Comparison of ENCODE assay signal across 8 mouse cellular contexts in genomic region chr6:83599060-83599550, GRCm38 (mm10). TPM values are rescaled to one million over a fixed set of nuclear protein-coding genes. Genes with fewer than 3 reads are reported as not detected.
DNase-seq lines count a peak whose midpoint lies in the region; ATAC-seq and TF ChIP-seq lines count a peak whose summit lies in the region.

No protein-coding gene starts in this region.

- TF ChIP-seq CTCF in liver, adult 2 months (IDR thresholded peaks at IDR 0.05; ENCODE audit: low read depth, low read length) = no peak

- TF ChIP-seq POLR2A in liver, adult 2 months (IDR thresholded peaks at IDR 0.05; ENCODE audit: extremely low read depth, insufficient read depth, low read length) = no peak

- no peaks in the 10 kb centered on the region for H3K9me3 ChIP-seq in forebrain, embryonic 10.5 days
- H3K9me3 ChIP-seq in limb, embryonic 10.5 days (replicated peaks) = no peaks in the 10 kb centered on the region
- no peaks in the 10 kb centered on the region for H3K9me3 ChIP-seq in neural tube, embryonic 13.5 days

- H3K4me1 ChIP-seq in liver, adult 2 months (ENCODE audit: control insufficient read depth, insufficient read depth, low read length) = 0 out of 2 replicates have a peak, but pooled peaks cover 1% of the 10 kb centered on the region
- H3K4me1 ChIP-seq in forebrain, embryonic 10.5 days = peaks cover 6% of the 10 kb centered on the region
- H3K4me1 ChIP-seq in limb, embryonic 10.5 days = 0 out of 2 replicates have a peak, but pooled peaks cover 3% of the 10 kb centered on the region
- H3K4me1 ChIP-seq in neural tube, embryonic 13.5 days (replicated peaks) = no peaks in the 10 kb centered on the region

- peak overlapping the region; percentile 56 for H3K4me2 ChIP-seq in neural tube, embryonic 13.5 days

- H3K4me3 ChIP-seq in liver, adult 2 months (ENCODE audit: insufficient read depth, low read depth, low read length) = peak overlapping the region; percentile 16; the same call in 1 of the 2 replicates
- peak overlapping the region; percentile 47 for H3K4me3 ChIP-seq in forebrain, embryonic 10.5 days
- H3K4me3 ChIP-seq in limb, embryonic 10.5 days = peak overlapping the region; percentile 49
- H3K4me3 ChIP-seq in neural tube, embryonic 13.5 days = peak overlapping the region; percentile 36

- ATAC-seq in neural tube, embryonic 13.5 days (ENCODE audit: low read depth) = peak; percentile 59

- H3K9ac ChIP-seq in liver, adult 2 months (ENCODE audit: low read depth, low read length) = no peak overlapping the region
- peak overlapping the region; percentile 69 for H3K9ac ChIP-seq in neural tube, embryonic 13.5 days

- no peaks in the 10 kb centered on the region for H3K36me3 ChIP-seq in liver, adult 2 months (ENCODE audit: control insufficient read depth, insufficient read depth, low read length)
- no peaks in the 10 kb centered on the region for H3K36me3 ChIP-seq in forebrain, embryonic 10.5 days (replicated peaks)
- H3K36me3 ChIP-seq in limb, embryonic 10.5 days = no peaks in the 10 kb centered on the region
- no peaks in the 10 kb centered on the region for H3K36me3 ChIP-seq in neural tube, embryonic 13.5 days

- no peak for DNase-seq in liver, adult 2 months (ENCODE audit: extremely low read depth, low read depth, low spot score)
- DNase-seq in liver = no peak
- peak; percentile 20 for DNase-seq in forebrain, embryonic 10.5 days (ENCODE audit: extremely low spot score, low spot score)
- peak; percentile 40 for DNase-seq in limb, embryonic 10.5 days (ENCODE audit: low spot score)
- DNase-seq in spleen, postnatal 36 days (ENCODE audit: low spot score in 2 of 2) = no peak
- no peak for DNase-seq in thymus, postnatal 36 days
- no peak for DNase-seq in adrenal gland, postnatal 36 days

- WGBS in liver, adult 2 months = 33% methylated on average over 24 of the region's 24 CpGs
- WGBS in forebrain, embryonic 10.5 days = 40% methylated on average over 24 of the region's 24 CpGs
- WGBS in limb, embryonic 10.5 days = 47% methylated on average over 24 of the region's 24 CpGs
- WGBS in neural tube, embryonic 13.5 days = 35% methylated on average over 24 of the region's 24 CpGs

- H3K27me3 ChIP-seq in liver, adult 2 months (ENCODE audit: control insufficient read depth, insufficient read depth, low read length) = no peaks in the 10 kb centered on the region
- H3K27me3 ChIP-seq in forebrain, embryonic 10.5 days (ENCODE audit: poor library complexity, severe bottlenecking) = peaks cover 9% of the 10 kb centered on the region
- H3K27me3 ChIP-seq in limb, embryonic 10.5 days (ENCODE audit: low read depth, poor library complexity, severe bottlenecking) = no peaks in the 10 kb centered on the region
- no peaks in the 10 kb centered on the region for H3K27me3 ChIP-seq in neural tube, embryonic 13.5 days

- H3K27ac ChIP-seq in liver, adult 2 months (replicated peaks; ENCODE audit: insufficient read depth, low read depth, low read length) = peak overlapping the region; percentile 51
- peak overlapping the region; percentile 76 for H3K27ac ChIP-seq in forebrain, embryonic 10.5 days
- H3K27ac ChIP-seq in limb, embryonic 10.5 days = peak overlapping the region; percentile 67
- H3K27ac ChIP-seq in neural tube, embryonic 13.5 days (replicated peaks) = no peak overlapping the region

- no peaks in the 10 kb centered on the region for H3K79me2 ChIP-seq in liver, adult 2 months (ENCODE audit: control insufficient read depth, insufficient read depth, low read length)

RNA-seq across cellular contexts. Expression of gene Stambp, which starts 26.6 kb away (rescaled TPM):
- total RNA-seq in liver, adult 2 months (2014; rRNA removed) = 7.4 and 9.3 TPM in 2 replicates
- polyA plus RNA-seq in liver, adult 2 months (2012; rRNA removed) = 5.8 and 6.9 TPM in 2 replicates
- polyA plus RNA-seq in forebrain, embryonic 10.5 days (2016; fragmentation: Nextera tagmentation; extraction: Ambion mirVana) = 12.7 and 13.9 TPM in 2 replicates
- polyA plus RNA-seq in limb, embryonic 10.5 days (2016; fragmentation: Nextera tagmentation; extraction: Ambion mirVana) = 13.0 and 16.5 TPM in 2 replicates
- polyA plus RNA-seq in neural tube, embryonic 13.5 days (2015; fragmentation: Nextera tagmentation; extraction: Ambion mirVana) = 46.4 and 49.3 TPM in 2 replicates
- 10 to 100 TPM; 21.3 to 22.0 TPM for total RNA-seq in adrenal gland, postnatal 36 days (2021)

RNA-seq across cellular contexts. Expression of gene Clec4f, which starts 56.9 kb away (rescaled TPM):
- 116 and 171 TPM in 2 replicates for total RNA-seq in liver, adult 2 months (2014; rRNA removed)
- polyA plus RNA-seq in liver, adult 2 months (2012; rRNA removed) = 37.8 and 52.3 TPM in 2 replicates
- polyA plus RNA-seq in forebrain, embryonic 10.5 days (2016; fragmentation: Nextera tagmentation; extraction: Ambion mirVana) = not detected in 2 replicates
- not detected in 2 replicates for polyA plus RNA-seq in limb, embryonic 10.5 days (2016; fragmentation: Nextera tagmentation; extraction: Ambion mirVana)
- polyA plus RNA-seq in neural tube, embryonic 13.5 days (2015; fragmentation: Nextera tagmentation; extraction: Ambion mirVana) = not detected in 2 replicates
- not detected for total RNA-seq in adrenal gland, postnatal 36 days (2021)

Comparison
In these comparisons a context has a peak if more than half of its experiments do, and no peak if none do; other contexts are left out.
1. DNase-seq: peak in forebrain, embryonic 10.5 days (single experiment) and limb, embryonic 10.5 days (single experiment); none in liver, adult 2 months (single experiment), liver (single experiment), spleen, postnatal 36 days (0 of 2), thymus, postnatal 36 days (0 of 2) and adrenal gland, postnatal 36 days (0 of 2).
2. RNA of gene Clec4f, which starts 56.9 kb away (polyA plus RNA-seq): 37.8 to 52.3 TPM in liver, adult 2 months; not detected in forebrain, embryonic 10.5 days, not detected in limb, embryonic 10.5 days and not detected in neural tube, embryonic 13.5 days; every median in the first group is over 10 times any median in the second.
3. Peak in every context shown above with its lines, with median percentiles within 50 percentile points of each other: H3K4me3 ChIP-seq.